Mouse (Mus musculus): ENCODE results near the gene Chit1.

GRCm38 (mm10) chr1:134095033-134095612, 15.9 kb upstream of the Chit1 start:
- TF ChIP-seq POLR2A (IDR thresholded peaks at IDR 0.05; ENCODE audit: borderline replicate concordance, extremely low read depth, insufficient read depth, insufficient read length, poor library complexity, severe bottlenecking) (no peak), CTCF (IDR thresholded peaks at IDR 0.05; ENCODE audit: borderline replicate concordance, extremely low read depth, insufficient read depth, insufficient read length) (no peak)
